Mouse (Mus musculus) embryo, embryonic 9.5 days (tissue): ENCODE results near the gene Il10ra.

Source experiments
- DNase-seq: peaks from one replicate; pipeline ENCODE4 v3.0.0-alpha.2; 2017; ENCODE audit errors: extremely low spot score

Gene Il10ra

GRCm38 (mm10) chr9:45268597-45269325, at the start of gene Il10ra:
TSS of gene Il10ra (minus strand) at chr9:45269149.
- peak; percentile 51 for DNase-seq

GRCm38 (mm10) chr9:45317635-45318034, 48.7 kb upstream of the Il10ra start:
- DNase-seq, result no peak

GRCm38 (mm10) chr9:45313913-45314312, 45.0 kb upstream of the Il10ra start:
- no peak for DNase-seq

GRCm38 (mm10) chr9:45311858-45312257, 42.9 kb upstream of the Il10ra start:
- no peak for DNase-seq

DNA sequence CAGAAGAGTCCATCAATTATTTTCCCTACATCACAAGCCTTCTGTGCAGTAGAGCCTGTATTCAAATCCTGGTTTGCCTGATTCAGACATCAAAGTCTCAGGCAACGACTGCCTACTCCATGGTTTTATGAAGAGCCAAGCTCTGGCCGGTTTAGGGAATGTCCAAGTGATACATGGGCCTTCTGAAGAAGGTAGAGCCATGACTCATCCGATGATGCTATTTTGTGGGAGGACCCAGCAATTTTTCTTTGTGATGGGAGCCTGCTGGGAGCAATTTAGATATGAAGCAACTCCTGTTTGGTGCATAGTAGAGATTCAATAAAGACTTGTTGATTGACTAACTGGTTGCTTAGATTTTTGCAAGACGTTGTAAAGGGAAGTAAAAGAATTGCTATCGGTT, 39.6 kb upstream of the Il10ra start:
- no peak for DNase-seq

DNA sequence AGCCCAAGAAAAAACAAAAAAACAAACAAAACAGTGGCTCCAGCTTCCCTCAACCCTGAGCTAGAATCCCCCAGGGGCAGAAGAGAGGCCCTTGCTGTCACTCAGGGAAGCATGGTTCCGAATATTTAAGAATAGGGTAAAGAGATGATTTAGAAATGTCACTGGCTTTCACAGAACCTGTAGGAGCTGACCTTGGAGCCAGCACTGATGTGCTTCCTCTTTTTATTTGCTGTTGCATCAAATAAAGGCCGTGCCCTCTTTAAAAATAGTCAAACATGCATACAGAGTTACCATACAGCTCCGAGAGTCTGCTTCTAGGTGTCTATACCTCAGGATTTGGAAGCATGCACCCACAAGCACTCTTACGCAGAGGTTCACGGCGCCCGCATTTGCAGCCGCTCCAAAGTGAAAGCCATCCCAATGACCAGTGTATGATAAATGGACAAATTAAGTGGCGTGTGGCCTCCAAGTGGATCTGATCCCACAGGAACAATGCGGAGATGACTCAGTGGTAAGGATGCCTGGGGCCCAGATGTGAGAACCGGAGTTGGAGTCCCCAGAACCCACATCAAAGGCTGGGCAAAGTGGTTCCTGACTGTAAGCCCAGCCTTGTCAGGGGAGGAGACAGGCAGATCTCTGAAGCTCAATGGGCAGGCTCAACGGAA, 37.9 kb upstream of the Il10ra start:
- DNase-seq, result no peak

GRCm38 (mm10) chr9:45301771-45302170, 32.8 kb upstream of the Il10ra start:
- no peak for DNase-seq

GRCm38 (mm10) chr9:45300422-45301104, 31.6 kb upstream of the Il10ra start:
- DNase-seq, result peak; percentile 89

GRCm38 (mm10) chr9:45299231-45300006, 30.5 kb upstream of the Il10ra start:
- DNase-seq, result peak; percentile 45

- peak; percentile 45 for DNase-seq
These were observed 25.5 kb upstream of the Il10ra start for GRCm38 (mm10) chr9:45294210-45295011.

DNA sequence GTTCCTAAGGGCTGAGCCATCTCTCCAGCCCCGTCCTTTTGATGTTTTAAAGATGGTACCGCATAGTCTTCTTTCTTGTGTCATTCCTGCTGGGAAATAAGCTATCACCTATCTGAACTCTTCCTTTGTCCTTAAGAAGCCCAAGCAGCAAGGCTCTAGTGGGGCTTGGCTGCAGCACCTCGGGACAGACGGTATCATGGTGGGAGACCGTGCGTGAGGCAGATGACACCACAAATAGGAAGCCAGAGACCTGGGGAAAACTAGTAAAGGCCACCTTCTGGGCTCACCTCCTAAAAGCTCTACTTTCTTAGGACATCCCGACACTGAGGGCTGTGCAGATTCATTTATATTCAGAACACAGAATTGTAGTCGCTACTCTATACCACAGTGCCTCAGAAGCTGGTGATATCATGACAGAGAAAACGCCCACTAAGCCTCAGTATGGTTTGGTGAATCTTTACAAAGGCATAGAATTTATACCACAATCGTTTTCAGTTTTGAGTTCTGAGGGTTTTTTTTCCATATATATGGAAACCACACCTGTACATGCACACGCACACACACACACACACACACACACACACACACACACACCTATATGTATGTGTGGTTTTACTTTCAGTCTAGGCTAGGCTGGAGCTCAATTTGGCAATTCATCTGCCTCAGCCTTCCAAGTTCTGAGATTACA, 22.7 kb upstream of the Il10ra start:
- no peak for DNase-seq

DNA sequence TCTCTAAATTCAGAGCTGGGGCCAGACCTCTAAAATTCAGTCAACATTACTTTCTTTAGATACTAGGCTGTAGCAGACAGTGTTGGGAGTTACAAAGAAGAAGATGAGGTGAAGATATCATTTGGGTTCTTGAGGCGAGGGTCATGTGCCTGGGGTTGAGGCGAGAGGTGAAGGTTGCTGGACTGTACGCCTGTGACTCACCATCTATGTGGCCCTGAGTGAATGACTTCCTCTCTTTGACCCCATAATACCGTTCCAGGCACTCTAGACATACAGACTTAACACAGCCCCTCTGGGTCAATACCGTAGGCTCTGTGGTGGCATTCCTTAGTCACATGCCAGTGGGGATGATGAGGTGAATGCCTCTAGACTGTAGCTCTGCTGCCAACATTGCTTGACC, 13.5 kb upstream of the Il10ra start:
- no peak for DNase-seq

- DNase-seq, result no peak
These were observed 11.9 kb upstream of the Il10ra start for GRCm38 (mm10) chr9:45280891-45281290.

DNA sequence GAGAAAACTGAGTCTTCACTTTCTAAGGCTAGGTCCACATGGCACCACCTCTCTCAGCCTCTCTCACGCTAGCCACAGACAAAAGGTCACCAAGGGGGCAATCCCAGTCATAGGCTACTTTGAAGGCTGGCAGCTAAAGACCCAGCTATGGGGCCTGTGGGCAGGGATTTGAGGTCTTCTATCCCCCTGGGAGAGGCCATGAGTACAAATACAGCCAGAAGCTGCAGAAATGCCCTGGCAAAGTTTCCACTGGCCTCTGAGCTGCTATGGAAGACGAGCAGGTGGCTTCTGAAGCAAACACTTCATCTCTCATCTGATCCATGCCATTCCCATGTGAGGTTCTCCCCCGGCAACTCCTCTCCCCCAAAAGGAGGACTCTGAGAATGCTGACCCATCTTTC, 11.1 kb upstream of the Il10ra start:
- no peak for DNase-seq

DNA sequence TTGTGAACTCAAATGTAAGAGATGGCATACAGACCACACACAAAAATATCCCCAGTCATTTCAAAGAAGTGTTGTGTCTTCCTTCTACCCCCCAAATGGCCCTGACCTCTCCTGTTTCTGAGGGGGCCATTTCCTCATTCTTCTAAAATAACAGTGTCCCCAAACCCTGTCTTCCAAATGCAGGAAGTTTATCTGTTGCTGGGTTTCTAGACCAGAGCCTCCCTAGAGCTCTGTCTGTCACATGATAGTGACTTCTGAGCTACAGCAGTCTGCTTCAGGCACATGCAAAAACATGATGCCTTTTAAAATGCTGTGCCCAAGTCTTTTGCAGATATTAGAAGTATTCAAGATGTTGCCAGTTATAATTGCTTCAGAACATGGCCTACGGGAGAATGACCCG, 5.7 kb upstream of the Il10ra start:
- no peak for DNase-seq

- DNase-seq, result no peak
These were observed 5.3 kb upstream of the Il10ra start for GRCm38 (mm10) chr9:45274218-45274617.

GRCm38 (mm10) chr9:45272213-45272612, 3.3 kb upstream of the Il10ra start:
- no peak for DNase-seq

- DNase-seq, result no peak
These were observed 870 bp downstream of the Il10ra start for GRCm38 (mm10) chr9:45268079-45268478.

DNA sequence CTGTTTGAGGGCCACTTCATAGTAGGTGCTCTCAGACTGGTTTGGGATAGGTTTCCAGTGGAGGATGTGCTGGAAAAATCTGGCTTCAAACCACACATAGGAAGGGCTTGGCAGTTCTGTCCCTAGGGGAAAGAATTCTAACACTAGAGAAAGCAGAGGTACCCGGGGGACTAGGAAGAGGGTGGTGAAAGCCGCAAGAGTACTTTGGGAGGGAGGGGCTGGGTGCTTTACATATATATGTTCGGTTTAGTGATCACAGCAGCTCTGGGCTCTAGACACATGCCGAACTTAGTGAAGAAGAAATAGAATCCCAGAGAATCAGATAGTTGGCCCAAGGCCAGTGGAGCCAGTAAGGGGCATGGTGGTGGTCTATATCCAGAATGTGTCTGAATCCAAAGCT, 1.9 kb downstream of the Il10ra start:
- DNase-seq, result no peak

DNA sequence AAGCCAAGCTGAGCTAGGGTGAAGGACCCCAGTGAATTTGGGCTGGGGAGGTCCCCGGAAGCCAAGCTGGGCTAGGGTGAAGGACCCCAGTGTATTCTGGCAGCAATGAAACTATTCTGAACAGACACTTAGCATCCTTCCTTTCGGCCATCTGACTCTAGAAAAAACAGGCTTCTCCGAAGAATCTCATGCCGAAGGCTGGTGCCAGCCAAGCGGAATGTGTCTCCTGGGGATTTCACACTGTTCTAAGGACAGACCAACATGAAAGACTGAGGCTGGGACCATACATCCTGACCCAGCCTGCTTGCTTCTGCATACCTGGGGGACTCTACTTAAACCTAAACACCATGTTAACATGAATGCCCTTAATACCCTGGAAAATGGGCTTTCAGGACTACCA, 7.1 kb downstream of the Il10ra start:
- DNase-seq, result no peak

DNA sequence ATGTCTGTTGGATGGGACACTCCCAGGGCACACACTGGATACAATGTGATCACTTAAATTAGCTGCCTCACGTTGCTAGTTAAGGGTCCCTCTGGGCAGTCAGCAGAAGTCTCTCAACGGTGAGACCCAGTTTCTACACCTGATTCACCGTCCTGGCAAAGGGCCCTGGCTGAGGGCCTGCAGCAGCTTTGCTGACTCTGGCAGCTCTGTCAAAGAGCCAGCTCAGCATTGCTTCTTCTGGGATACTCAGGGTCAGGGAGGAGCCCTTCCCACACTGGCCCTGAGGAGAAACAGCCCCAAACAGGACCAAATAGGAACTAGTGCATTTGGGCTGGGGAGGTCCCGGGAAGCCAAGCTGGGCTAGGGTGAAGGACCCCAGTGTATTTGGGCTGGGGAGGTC, 7.5 kb downstream of the Il10ra start:
- DNase-seq, result no peak
